Mouse (Mus musculus) CD4-positive naive resting alpha-beta T cell, adult 76 days (primary cell): ENCODE results near the gene Foxe1. TPM values are rescaled to one million over a fixed set of nuclear protein-coding genes. Genes with fewer than 3 reads are reported as not detected.

ENCODE experiments used
- total RNA-seq: library from RNA; stranded (reverse); gene quantifications from one replicate; pipeline ENCODE4 v1.2.4, GENCODE M21; 2023

Foxe1 gene
- not detected for total RNA-seq

GRCm38 (mm10) chr4:46343596-46344260, at the start of gene Foxe1:
Foxe1 (plus strand) TSS chr4:46343609.

DNA sequence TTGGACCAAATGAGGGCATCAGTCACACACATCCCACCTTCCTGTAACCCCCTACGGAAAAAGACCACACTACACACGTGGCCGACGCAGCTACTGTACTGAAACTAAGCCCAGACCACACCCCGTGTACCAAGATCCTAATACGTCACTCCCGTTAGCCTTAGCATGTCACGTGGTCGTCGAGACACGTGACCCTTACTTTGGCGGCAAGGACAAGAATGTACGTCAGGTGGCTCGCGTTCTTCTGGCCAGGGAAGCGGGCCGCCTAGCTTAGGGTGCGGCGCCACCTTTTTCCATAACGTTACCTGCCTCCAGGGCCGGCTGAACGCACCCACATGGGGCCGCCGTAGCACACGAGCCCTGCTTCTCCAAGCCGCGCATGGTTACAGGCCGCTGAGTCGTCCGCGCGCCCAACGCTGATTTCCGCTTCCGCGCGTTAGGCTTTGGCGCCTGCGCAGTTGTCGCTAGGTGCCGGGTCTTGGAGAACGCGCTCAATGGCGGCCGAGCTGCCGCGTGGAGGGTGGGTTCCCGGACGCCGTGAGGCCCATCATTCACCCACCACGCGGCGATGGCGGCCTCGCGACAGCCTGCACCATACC, 45.7 kb downstream of the Foxe1 start, which contains the start of gene Trmo:
Trmo (minus strand) TSS at position 425 of the 599 bp plus-strand sequence.

Other genes starting within 250 kb of the Foxe1 start
- 91.6 TPM for gene Ncbp1, start 205.0 kb upstream of the Foxe1 start, total RNA-seq
- 52.4 TPM for gene Tstd2, start 204.9 kb upstream of the Foxe1 start, total RNA-seq
- 24.5 TPM for gene Xpa, start 147.3 kb upstream of the Foxe1 start, total RNA-seq
- 25.4 TPM for gene Trmo, start 45.8 kb downstream of the Foxe1 start, total RNA-seq
- 0.79 TPM for gene Hemgn, start 69.9 kb downstream of the Foxe1 start, total RNA-seq
- 136 TPM for gene Anp32b, start 107.3 kb downstream of the Foxe1 start, total RNA-seq
- gene Nans, start 145.6 kb downstream of the Foxe1 start, total RNA-seq = 42.5 TPM
- 61.9 TPM for gene Trim14, start 192.5 kb downstream of the Foxe1 start, total RNA-seq